Mouse (Mus musculus): ENCODE results near the gene Arhgap15.

Gene Arhgap15

DNA sequence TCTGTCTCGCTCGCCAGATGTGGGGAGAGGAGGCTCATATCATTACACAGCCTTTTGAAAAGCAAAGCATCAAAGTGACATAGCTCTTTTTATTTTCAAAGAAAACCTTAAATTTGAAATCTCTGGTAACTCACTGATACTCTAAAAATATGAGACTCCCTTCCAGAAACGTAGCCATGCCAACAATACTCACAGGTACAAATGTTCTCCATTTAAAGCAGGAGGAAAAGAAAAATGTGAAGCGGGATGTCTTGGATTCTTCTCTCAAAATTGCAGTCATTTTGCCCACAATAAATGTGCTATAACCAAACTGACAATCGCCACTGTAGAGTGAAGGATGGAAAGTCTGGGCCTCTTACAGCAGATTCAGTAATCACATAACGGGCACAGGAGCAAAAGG lies 635.9 kb downstream of the Arhgap15 start:
- DNase-seq = no peak

DNA sequence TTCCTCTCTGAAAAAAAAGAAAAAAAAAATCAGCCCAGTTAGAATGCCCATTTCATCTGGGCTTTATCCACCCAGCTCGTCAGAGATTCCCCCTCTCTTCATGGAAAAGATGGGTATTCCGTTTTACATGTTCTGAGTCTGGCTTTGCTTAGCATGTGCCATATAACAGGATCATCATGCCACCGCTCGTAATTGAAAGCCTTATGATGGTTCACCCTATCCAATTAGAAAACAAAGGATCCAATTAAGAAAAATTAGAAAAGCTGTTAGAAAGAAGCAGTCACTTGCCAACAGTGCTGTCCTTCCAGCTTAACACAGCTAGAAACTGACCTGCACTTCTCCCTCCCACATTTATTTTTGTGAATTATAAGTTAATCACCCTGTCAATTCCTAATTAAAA lies 640.9 kb downstream of the Arhgap15 start:
- no peak for DNase-seq

- no peak for DNase-seq
Measured at GRCm38 (mm10) chr2:44393789-44394188, 645.2 kb downstream of the Arhgap15 start.

DNA sequence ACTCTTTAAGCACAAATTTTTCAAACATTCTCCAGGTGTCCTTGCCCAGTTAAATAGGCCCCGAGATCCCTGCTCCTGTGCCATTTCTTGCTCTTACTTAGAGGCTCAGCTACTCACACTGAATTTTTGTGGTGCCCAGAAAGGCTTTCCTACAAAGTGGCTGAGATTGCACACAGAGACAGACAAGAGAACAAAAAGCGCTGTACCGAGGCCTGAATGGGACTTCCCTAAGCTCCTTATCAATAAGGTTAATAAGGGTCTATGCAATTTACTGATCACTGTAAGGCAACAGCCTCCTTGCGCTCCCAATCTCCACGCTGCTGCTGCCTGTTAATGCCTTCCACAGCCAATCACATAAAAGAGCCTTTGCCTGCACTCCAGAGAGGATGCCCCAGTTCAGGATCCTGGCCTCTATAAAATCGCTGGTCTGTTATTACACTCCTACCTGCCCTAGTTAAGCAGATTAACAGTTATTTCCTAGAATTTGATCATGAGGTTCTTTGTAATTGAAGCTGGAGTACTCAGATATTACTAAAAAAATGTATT lies 646.4 kb downstream of the Arhgap15 start:
- DNase-seq = no peak

DNA sequence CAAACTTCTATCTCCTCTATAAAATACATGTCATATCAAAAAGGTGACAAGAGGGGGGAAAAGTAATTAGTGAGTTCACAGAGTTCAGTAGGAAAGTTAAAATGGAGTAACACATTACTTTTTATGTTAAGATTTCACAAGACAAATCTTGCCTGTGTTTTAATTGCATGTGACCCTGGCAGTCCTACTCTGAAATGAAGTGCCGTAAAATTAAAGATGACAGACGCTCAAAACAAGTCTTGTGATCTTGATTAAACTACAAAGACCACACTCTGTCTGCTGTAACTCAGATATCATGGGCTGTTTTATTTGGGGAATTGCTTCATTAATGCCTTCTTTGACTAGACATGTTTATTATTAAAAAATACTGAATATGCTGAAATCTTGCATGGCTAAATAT lies 647.0 kb downstream of the Arhgap15 start:
- no peak for DNase-seq

DNA sequence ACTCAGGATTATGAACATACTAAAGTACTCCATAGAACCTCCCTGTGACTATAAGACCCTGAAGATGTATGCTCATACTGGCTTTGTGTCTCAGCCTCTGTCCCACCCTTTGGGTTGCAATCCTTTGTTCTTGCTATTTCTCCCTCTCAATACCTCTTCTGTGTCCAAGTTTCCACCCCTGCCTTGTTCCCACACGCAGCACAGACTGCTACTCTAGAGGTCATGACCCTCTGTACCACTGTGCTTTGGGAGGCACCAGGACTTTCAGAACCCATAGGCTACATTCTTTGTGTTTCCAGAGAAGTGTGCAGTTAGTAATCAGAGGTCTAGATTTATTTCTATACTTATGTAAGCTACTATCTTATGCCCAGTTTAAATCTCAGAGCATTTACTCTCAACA lies 648.6 kb downstream of the Arhgap15 start:
- peak in 1 of 2 experiments; percentile 2 for DNase-seq

GRCm38 (mm10) chr2:44397735-44398337 lies 649.2 kb downstream of the Arhgap15 start:
- DNase-seq = peak; percentile 8 to 22

GRCm38 (mm10) chr2:44399191-44399926 lies 650.7 kb downstream of the Arhgap15 start:
- DNase-seq = no peak

DNA sequence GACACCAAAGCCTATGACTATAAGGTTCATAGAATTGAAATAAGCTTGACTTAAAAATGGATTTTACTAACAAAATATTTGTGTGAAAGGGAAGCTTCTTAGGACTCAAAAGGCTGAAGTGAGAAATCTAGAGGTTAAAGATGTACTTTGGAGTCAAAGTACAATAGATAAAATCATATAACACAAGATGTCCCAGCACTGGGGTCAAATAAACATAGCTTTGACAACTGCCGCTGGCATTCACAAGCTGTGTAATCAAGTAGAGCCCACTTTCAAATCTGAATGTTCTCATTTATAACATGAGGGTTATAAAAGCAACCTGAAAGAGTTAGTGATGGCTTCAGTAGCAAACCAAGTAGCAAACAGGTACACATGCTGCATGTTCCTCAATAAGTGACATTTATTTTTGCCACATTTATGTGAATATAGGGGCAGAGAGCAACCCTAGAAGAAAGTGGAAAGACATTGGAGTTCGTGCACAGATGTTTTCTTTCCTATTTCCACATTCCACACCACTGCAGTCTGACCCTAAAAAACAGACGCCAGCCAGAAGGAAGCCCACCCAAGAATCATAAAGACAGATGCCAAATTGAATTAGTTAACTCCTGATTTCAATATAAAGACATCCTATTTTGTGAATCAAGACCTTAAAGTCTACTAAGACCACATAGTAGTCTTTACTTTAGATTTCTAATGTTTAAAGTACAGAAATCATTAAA lies 653.2 kb downstream of the Arhgap15 start:
- DNase-seq = no peak

DNA sequence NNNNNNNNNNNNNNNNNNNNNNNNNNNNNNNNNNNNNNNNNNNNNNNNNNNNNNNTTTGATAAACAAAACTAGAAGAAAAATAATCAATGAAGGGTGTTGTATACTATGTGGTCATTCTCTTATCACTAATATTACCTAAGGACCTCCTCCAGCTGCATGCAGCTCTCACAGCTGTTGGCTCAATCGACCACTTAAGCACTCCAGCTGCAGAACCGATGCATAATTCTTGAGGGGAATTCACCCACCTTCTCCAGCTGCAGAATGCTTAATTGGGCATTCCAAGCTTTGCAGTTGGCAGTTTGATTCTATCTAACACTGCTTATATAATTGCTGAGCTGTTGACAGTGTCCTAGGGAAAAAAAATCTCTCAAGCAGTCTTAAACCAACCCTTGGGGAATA lies 663.0 kb downstream of the Arhgap15 start:
- no peak for DNase-seq

GRCm38 (mm10) chr2:44416331-44416730 lies 667.7 kb downstream of the Arhgap15 start:
- peak; percentile 14 to 72 for DNase-seq

GRCm38 (mm10) chr2:44419547-44420225 lies 671.1 kb downstream of the Arhgap15 start:
- no peak for DNase-seq

DNA sequence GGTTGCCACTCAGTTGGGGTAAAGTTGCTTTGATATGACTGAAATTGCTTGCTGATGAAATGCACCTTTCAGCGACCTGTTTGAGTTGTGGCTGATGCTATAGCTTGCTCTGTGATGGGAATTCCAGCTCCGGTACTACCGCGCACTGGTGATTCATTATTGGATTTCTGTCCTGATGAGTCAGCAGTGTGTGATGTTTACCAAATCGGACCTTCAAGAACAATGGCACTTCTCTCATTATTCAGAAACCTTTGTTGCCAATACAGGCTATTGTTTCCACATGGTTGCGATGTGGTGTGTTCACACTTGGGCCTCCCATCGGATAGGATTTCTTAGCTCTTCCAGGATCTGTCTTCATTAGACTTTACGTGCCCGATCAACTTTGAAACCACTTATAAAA lies 681.9 kb downstream of the Arhgap15 start:
- DNase-seq = no peak

DNA sequence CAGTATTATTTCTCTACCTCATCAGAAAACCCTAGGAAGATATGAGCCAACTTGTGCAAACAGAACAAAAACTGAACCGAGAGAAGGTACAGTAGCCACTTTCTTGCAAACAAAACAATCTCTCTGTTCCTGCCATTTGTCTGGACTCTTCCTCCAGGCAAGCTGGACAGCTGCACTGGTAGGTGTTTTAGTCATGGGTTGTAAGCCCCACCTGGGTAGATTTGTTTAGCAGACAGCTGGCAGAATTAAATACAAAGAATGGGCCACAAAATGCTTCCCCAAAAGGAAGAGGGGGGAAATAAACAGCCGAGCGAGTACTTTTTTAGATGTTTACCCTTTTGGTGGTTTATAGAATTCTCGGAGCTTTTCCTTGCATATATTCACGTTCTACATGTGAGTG lies 688.0 kb downstream of the Arhgap15 start:
- no peak for DNase-seq

DNA sequence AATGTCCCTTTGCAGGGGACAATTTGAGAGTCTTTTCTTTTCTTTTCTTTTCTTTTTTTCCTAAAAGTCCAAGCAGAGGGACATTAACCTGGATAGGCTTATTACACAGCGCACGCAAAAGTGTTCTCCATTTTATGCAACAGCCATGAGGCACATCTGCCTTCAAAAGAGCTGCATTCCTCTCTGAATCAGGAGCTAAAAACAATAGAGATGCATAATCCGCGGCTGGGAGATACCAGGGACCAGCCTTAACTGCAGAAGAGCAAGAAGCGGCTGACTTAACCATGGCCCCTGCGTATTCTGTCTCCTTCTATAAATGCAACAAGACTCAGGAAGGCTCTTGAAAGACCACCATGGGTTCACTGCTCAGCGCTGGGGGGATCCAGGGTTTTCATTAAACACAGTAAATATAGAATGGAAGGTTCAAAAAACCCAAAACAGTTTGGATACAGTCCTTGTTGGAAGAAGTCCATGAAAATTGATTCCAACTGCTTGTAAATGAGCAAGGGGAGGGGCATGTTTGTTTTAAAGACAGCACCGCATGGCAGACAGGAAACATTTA lies 689.0 kb downstream of the Arhgap15 start:
- no peak for DNase-seq

GRCm38 (mm10) chr2:44438070-44438469 lies 689.4 kb downstream of the Arhgap15 start:
- DNase-seq = no peak

GRCm38 (mm10) chr2:44444938-44445337 lies 696.3 kb downstream of the Arhgap15 start:
- DNase-seq = no peak
